Mouse (Mus musculus) spleen, adult 2 months (tissue): ENCODE measurements around the gene Cdc34. TPM values are rescaled to one million over a fixed set of nuclear protein-coding genes. Genes with fewer than 3 reads are reported as not detected.

Experiments
- DNase-seq, 2 experiments: peaks; one replicate each; pipeline versions ENCODE4 v3.0.0 to v3.0.0-alpha.2; 2012 to 2021; ENCODE audit warnings: low spot score in 2 of 2, low read depth in 1 of 2
- H3K27ac ChIP-seq: fragments of 200-500 bp; 2 replicates; pipeline ENCODE4 v1.5.1; 2012; ENCODE audit warnings: low read length, inconsistent platforms; ENCODE audit not compliant: insufficient read depth
- H3K27me3 ChIP-seq: fragments of 200-500 bp; 2 replicates; pipeline ENCODE4 v1.6.1; 2012; ENCODE audit warnings: mild to moderate bottlenecking, moderate library complexity, low read length, inconsistent platforms; ENCODE audit not compliant: control insufficient read depth, insufficient read depth
- H3K36me3 ChIP-seq: fragments of 200-500 bp; 2 replicates; pipeline ENCODE4 v1.6.1; 2012; ENCODE audit warnings: mild to moderate bottlenecking, low read length, inconsistent platforms; ENCODE audit not compliant: control insufficient read depth, insufficient read depth
- H3K4me1 ChIP-seq: fragments of 200-500 bp; 2 replicates; pipeline ENCODE4 v1.6.1; 2011; ENCODE audit warnings: inconsistent platforms; ENCODE audit not compliant: control insufficient read depth, insufficient read depth, insufficient read length
- H3K4me3 ChIP-seq: fragments of 200-500 bp; 2 replicates; pipeline ENCODE4 v1.5.1; 2011; ENCODE audit warnings: mild to moderate bottlenecking, inconsistent platforms; ENCODE audit not compliant: insufficient read depth, insufficient read length; ENCODE audit errors: extremely low read depth
- CTCF ChIP-seq: fragments of 200-500 bp; IDR thresholded peaks from 2 replicates; pipeline ENCODE4 v1.5.1; 2011; ENCODE audit warnings: mild to moderate bottlenecking, inconsistent platforms; ENCODE audit not compliant: insufficient read depth, insufficient read length, insufficient replicate concordance; ENCODE audit errors: extremely low read depth
- POLR2A ChIP-seq: fragments of 200-500 bp; IDR thresholded peaks from 2 replicates; pipeline ENCODE4 v1.6.1; 2011; ENCODE audit warnings: low read depth, low read length, inconsistent platforms
- WGBS: fragments of 180-500 bp; shearing (Covaris S2); methylation state at CpG from one replicate; pipeline ENCODE4 v1.1.7; 2018; 5-methylcytosine and 5-hydroxymethylcytosine counted together
- polyA plus RNA-seq: library from polyadenylated mRNA; depleted of rRNA; stranded (reverse); fragments of >200 nt; gene quantifications from 2 replicates; pipeline ENCODE4 v1.2.3, GENCODE M21; 2012

The Cdc34 gene
- polyA plus RNA-seq, 1 experiment, result 119 TPM

- no peak overlapping the region for H3K27ac ChIP-seq
- peaks cover 6% of the 10 kb centered on the region for H3K36me3 ChIP-seq
- no peaks in the 10 kb centered on the region for H3K27me3 ChIP-seq
- peaks cover 8% of the 10 kb centered on the region; the same call in 1 of the 2 replicates for H3K4me1 ChIP-seq
- no peak for DNase-seq
- WGBS, result 72% methylated on average over 6 of the region's 6 CpGs
- TF ChIP-seq CTCF, result no peak
- TF ChIP-seq POLR2A, result no peak
- H3K4me3 ChIP-seq, result no peak overlapping the region
These were observed 10.5 kb upstream of the Cdc34 start for GRCm38 (mm10) chr10:79671396-79672087.

GRCm38 (mm10) chr10:79672088-79672455 lies 9.9 kb upstream of the Cdc34 start:
- Histone ChIP-seq H3K27me3 (no peaks in the 10 kb centered on the region), H3K36me3 (peaks cover 6% of the 10 kb centered on the region), H3K4me1 (peaks cover 8% of the 10 kb centered on the region; the same call in 1 of the 2 replicates), H3K27ac (no peak overlapping the region), H3K4me3 (no peak overlapping the region)
- TF ChIP-seq CTCF (no peak), POLR2A (no peak)
- no peak for DNase-seq
- 78% methylated on average over 3 of the region's 3 CpGs for WGBS

- DNase-seq, result no peak
- WGBS, result 95% methylated on average over 3 of the region's 3 CpGs
- Histone ChIP-seq H3K27me3 (no peaks in the 10 kb centered on the region), H3K36me3 (peaks cover 6% of the 10 kb centered on the region), H3K4me1 (peaks cover 8% of the 10 kb centered on the region; the same call in 1 of the 2 replicates), H3K4me3 (no peak overlapping the region), H3K27ac (no peak overlapping the region)
- TF ChIP-seq CTCF (no peak), POLR2A (no peak)
These were observed 8.9 kb upstream of the Cdc34 start for GRCm38 (mm10) chr10:79673054-79673453.

- Histone ChIP-seq H3K4me1 (peaks cover under 1% of the 10 kb centered on the region; the same call in 1 of the 2 replicates), H3K4me3 (no peak overlapping the region), H3K36me3 (peaks cover 6% of the 10 kb centered on the region), H3K27me3 (no peaks in the 10 kb centered on the region), H3K27ac (no peak overlapping the region)
- no peak for DNase-seq
- WGBS, result 94% methylated on average over 44 of the region's 44 CpGs
- TF ChIP-seq POLR2A, result no peak
- TF ChIP-seq CTCF, result no peak
These were observed 6.5 kb upstream of the Cdc34 start for GRCm38 (mm10) chr10:79675346-79676035.

- Histone ChIP-seq H3K27me3 (no peaks in the 10 kb centered on the region), H3K4me1 (peaks cover 15% of the 10 kb centered on the region; the same call in 1 of the 2 replicates), H3K27ac (peak overlapping the region; percentile 70), H3K4me3 (peak overlapping the region; percentile 50), H3K36me3 (peaks cover 10% of the 10 kb centered on the region)
- TF ChIP-seq POLR2A (no peak), CTCF (no peak)
- DNase-seq, result no peak
- whole genome bisulfite sequencing, result 38% methylated on average over 11 of the region's 11 CpGs
These were observed 1.1 kb upstream of the Cdc34 start for GRCm38 (mm10) chr10:79680606-79681495.

- peak in 1 of 2 experiments; percentile 30 for DNase-seq
- peaks cover 15% of the 10 kb centered on the region; the same call in 1 of the 2 replicates for H3K4me1 ChIP-seq
- no peak for TF ChIP-seq CTCF
- TF ChIP-seq POLR2A, result no peak
- peak overlapping the region; percentile 66 for H3K4me3 ChIP-seq
- peak overlapping the region; percentile 17; the same call in 1 of the 2 replicates for H3K27ac ChIP-seq
- no peaks in the 10 kb centered on the region for H3K27me3 ChIP-seq
- 1% methylated on average over 10 of the region's 10 CpGs for WGBS
- peaks cover 23% of the 10 kb centered on the region for H3K36me3 ChIP-seq
These were observed 538 bp downstream of the Cdc34 start for GRCm38 (mm10) chr10:79682551-79682915.
